Mouse (Mus musculus) heart, postnatal 0 days (tissue): Measurements from ENCODE around the gene 2610318N02Rik. TPM values are rescaled to one million over a fixed set of nuclear protein-coding genes. Genes with fewer than 3 reads are reported as not detected.
"Not testable (repeated sequence)": the region's sequence is repeated elsewhere in the genome, so short reads cannot be mapped to it uniquely, and the experiment has no call there.

Experiments
- ATAC-seq: fragments of 200-750 bp; cut with Nextera tagmentation; 2 replicates; pipeline ENCODE4 v1.8.0; 2017; ENCODE audit warnings: low read depth, moderate number of reproducible peaks, moderate library complexity; ENCODE audit not compliant: insufficient read depth
- DNase-seq: peaks from one replicate; pipeline ENCODE4 v3.0.0-alpha.2; 2016; ENCODE audit warnings: low spot score
- H3K27ac ChIP-seq: fragments of 300-500 bp; sonication (generic); 2 replicates; pipeline ENCODE4 v1.5.1; 2014; ENCODE audit warnings: low read depth, mild to moderate bottlenecking
- H3K27me3 ChIP-seq: fragments of 300-500 bp; sonication (generic); 2 replicates; pipeline ENCODE4 v1.6.1; 2014; ENCODE audit warnings: low read length, mixed read lengths; ENCODE audit not compliant: control insufficient read depth, insufficient read depth
- H3K36me3 ChIP-seq: fragments of 300-500 bp; sonication (generic); replicated peaks from 2 replicates; pipeline ENCODE4 v1.6.1; 2014; ENCODE audit warnings: low read length, mixed read lengths; ENCODE audit not compliant: control insufficient read depth, insufficient read depth
- H3K4me1 ChIP-seq: fragments of 300-500 bp; sonication (generic); 2 replicates; pipeline ENCODE4 v1.6.1; 2014; ENCODE audit warnings: antibody characterized with exemption; ENCODE audit not compliant: control insufficient read depth, insufficient read depth
- H3K4me2 ChIP-seq: fragments of 300-500 bp; sonication (generic); 2 replicates; pipeline ENCODE4 v1.6.1; 2014; ENCODE audit warnings: low read depth, mild to moderate bottlenecking, low read length, moderate library complexity
- H3K4me3 ChIP-seq: fragments of 300-500 bp; sonication (generic); 2 replicates; pipeline ENCODE4 v1.5.1; 2014; ENCODE audit warnings: low read depth, low read length
- H3K9ac ChIP-seq: fragments of 300-500 bp; sonication (generic); replicated peaks from 2 replicates; pipeline ENCODE4 v1.6.1; 2014; ENCODE audit warnings: low read depth, low read length, mixed read lengths
- H3K9me3 ChIP-seq: fragments of 300-500 bp; sonication (generic); replicated peaks from 2 replicates; pipeline ENCODE4 v1.6.1; 2016; ENCODE audit warnings: low read length; ENCODE audit not compliant: control insufficient read depth
- CTCF ChIP-seq: IDR thresholded peaks from 2 replicates; pipeline ENCODE4 v1.5.1; 2016; ENCODE audit warnings: antibody characterized with exemption, control low read depth, low read depth
- EP300 ChIP-seq: IDR thresholded peaks from 2 replicates; pipeline ENCODE4 v1.6.1; 2016; ENCODE audit warnings: antibody characterized with exemption, low read depth
- WGBS: fragments of 180-500 bp; shearing (Covaris S2); extraction: QIAGEN DNeasy Blood & Tissue Kit; methylation state at CpG from one replicate; pipeline ENCODE4 v1.1.7; 2014; 5-methylcytosine and 5-hydroxymethylcytosine counted together
- polyA plus RNA-seq: library from polyadenylated mRNA; unstranded; fragments of >200 nt; fragmentation: Nextera tagmentation; extraction: Ambion mirVana; gene quantifications from 2 replicates; pipeline ENCODE4 v1.2.1, GENCODE M21; 2015
- total RNA-seq: library from RNA; depleted of rRNA; stranded (reverse); fragments of >200 nt; gene quantifications from 2 replicates; pipeline ENCODE4 v1.2.3, GENCODE M21; 2014; ENCODE audit warnings: low replicate concordance; rRNA removed

Gene 2610318N02Rik
- total RNA-seq (2.7 and 6.0 TPM in 2 replicates), polyA plus RNA-seq (3.8 and 5.1 TPM in 2 replicates)

DNA sequence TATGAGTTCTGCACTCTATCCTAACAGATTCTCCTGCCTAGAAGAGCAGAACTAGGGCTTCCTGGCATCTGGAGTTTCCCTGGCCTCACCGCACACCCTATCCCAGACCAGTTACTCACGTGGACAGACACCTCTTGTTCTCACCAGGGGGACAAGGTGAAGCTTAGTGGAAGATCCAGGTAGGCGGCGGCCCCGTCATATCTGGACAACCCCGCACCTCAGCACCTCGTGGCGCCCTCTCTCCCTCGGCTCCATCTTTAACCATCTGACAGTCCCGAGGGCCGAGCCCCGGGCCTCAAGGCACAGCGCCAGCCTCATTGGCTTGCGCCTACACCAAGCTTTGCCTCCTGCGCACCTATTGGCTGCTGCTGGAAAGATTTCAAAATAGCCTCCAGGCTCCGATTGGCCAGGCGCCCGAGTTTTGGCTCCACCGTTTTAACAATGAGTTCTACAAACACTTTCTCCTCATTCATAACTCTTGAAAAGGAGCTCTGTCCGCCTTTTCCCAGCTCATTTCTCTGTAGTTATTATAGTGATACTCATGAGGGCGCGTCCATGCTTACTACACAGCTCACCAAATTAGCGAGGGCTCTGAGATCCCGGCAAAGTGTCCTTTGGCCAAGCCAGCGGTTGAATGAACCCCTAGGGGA lies at the start of gene 2610318N02Rik:
Gene 2610318N02Rik (minus strand): TSS at position 297 of the 650 bp plus-strand sequence.
- H3K9me3 ChIP-seq: no peaks in the 10 kb centered on the region
- H3K27ac ChIP-seq: no peak within 1 kb of the TSS
- DNase-seq (peak; percentile 76), ATAC-seq (peak; percentile 88)
- H3K9ac ChIP-seq: peak within 1 kb of the TSS; percentile 44
- no peaks in the 10 kb centered on the region for H3K27me3 ChIP-seq
- peaks cover 14% of the 10 kb centered on the region; the same call in 1 of the 2 replicates for H3K4me1 ChIP-seq
- TF ChIP-seq CTCF: no peak
- no peak for TF ChIP-seq EP300
- peak within 1 kb of the TSS; percentile 65 for H3K4me2 ChIP-seq
- H3K36me3 ChIP-seq: no peaks in the 10 kb centered on the region; the same call in 1 of the 2 replicates
- WGBS: under 1% methylated on average over 25 of the region's 25 CpGs
- H3K4me3 ChIP-seq: peak within 1 kb of the TSS; percentile 41

DNA sequence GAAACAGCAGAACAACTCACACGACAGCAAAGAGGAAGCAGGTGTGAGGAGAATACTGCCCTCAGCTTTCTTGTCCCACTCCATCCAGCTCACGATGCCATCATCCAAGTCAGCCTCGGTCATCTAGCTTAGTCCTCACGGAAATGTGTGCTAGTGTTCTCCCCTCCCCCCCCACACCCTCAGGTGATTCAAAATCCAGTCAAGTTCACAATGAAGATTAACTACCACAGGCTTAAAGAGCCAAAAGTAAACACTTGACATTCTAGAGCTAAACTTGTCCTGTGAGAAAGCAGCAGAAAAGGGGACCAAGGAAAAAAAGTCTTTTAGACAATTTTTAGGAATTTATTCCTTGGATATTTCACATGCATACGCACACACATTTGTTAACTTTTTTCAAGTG lies 43.1 kb upstream of the 2610318N02Rik start:
- Histone ChIP-seq H3K27me3 (no peaks in the 10 kb centered on the region), H3K4me3 (no peak overlapping the region), H3K9me3 (no peaks in the 10 kb centered on the region), H3K27ac (no peak overlapping the region), H3K9ac (no peak overlapping the region), H3K4me1 (no peaks in the 10 kb centered on the region), H3K4me2 (no peak overlapping the region), H3K36me3 (peaks cover 35% of the 10 kb centered on the region)
- no peak for ATAC-seq
- no peak for DNase-seq
- 91% methylated on average over 5 of the region's 5 CpGs for WGBS
- no peak for TF ChIP-seq EP300
- no peak for TF ChIP-seq CTCF

- Histone ChIP-seq H3K9me3 (no peaks in the 10 kb centered on the region), H3K27me3 (no peaks in the 10 kb centered on the region), H3K4me2 (no peak overlapping the region), H3K36me3 (peaks cover 32% of the 10 kb centered on the region), H3K27ac (no peak overlapping the region), H3K9ac (no peak overlapping the region), H3K4me1 (no peaks in the 10 kb centered on the region), H3K4me3 (no peak overlapping the region)
- no peak for DNase-seq
- TF ChIP-seq CTCF: no peak
- TF ChIP-seq EP300: no peak
- ATAC-seq: no peak
These were observed 42.2 kb upstream of the 2610318N02Rik start for GRCm38 (mm10) chr16:17167179-17167578.

DNA sequence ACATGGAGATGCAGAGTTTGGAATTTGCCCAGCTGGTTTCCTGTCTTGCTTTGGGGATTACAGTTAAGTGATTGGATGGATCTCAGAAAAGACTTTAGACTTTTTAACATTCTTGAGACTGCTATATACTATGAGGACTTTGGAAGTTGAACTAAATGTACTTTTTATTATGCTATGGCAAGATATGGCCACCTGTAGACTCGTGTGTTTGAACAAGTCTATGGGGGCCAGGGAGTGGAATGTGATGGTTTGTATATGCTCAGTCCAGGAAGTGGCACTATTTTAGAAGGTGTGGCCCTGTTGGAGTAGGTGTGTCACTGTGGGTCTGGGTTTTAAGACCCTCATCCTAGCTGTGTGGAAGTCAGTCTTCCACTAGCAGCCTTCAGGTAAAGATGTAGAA lies 40.5 kb upstream of the 2610318N02Rik start:
- not testable (repeated sequence) for H3K27ac ChIP-seq, H3K4me3 ChIP-seq, H3K9me3 ChIP-seq, DNase-seq, H3K4me2 ChIP-seq, H3K27me3 ChIP-seq, H3K9ac ChIP-seq, ATAC-seq, H3K4me1 ChIP-seq
- 93% methylated on average over 1 of the region's 1 CpGs for WGBS
- H3K36me3 ChIP-seq: peaks cover 25% of the 10 kb centered on the region

- no peaks in the 10 kb centered on the region for H3K4me1 ChIP-seq
- TF ChIP-seq EP300 (no peak), CTCF (no peak)
- peaks cover 49% of the 10 kb centered on the region for H3K36me3 ChIP-seq
- ATAC-seq (no peak), DNase-seq (no peak)
- no peaks in the 10 kb centered on the region for H3K27me3 ChIP-seq
- no peak overlapping the region for H3K4me3 ChIP-seq
- no peaks in the 10 kb centered on the region for H3K9me3 ChIP-seq
- 84% methylated on average over 2 of the region's 2 CpGs for WGBS
- no peak overlapping the region for H3K9ac ChIP-seq
- H3K27ac ChIP-seq: no peak overlapping the region
- H3K4me2 ChIP-seq: no peak overlapping the region
These were observed 29.4 kb upstream of the 2610318N02Rik start for GRCm38 (mm10) chr16:17154346-17154745.

DNA sequence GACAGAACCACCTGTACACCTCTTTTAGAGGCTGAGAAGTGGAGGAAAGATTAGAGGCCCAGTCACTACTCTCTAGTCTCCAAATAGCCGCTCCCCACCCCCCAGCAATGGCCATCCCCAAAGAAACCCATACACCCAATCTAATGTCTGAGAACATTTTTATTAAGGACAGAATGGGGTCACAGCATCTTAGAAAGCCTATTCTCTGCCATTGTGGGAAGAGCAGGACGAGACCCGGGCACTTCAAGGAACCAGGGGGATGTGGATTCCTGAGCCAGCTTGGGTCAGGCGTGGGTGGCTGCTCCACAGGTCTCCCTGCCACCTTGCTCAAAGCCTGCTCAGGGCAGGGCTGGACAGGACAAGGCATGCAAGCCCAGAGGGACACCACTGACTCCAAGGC lies 26.9 kb upstream of the 2610318N02Rik start:
- Histone ChIP-seq H3K4me3 (no peak overlapping the region), H3K27me3 (no peaks in the 10 kb centered on the region), H3K4me2 (no peak overlapping the region), H3K36me3 (peaks cover 29% of the 10 kb centered on the region), H3K4me1 (peaks cover 14% of the 10 kb centered on the region), H3K27ac (no peak overlapping the region), H3K9ac (no peak overlapping the region), H3K9me3 (no peaks in the 10 kb centered on the region)
- TF ChIP-seq EP300: no peak
- TF ChIP-seq CTCF: no peak
- ATAC-seq: no peak
- no peak for DNase-seq
- 90% methylated on average over 4 of the region's 4 CpGs for WGBS
